Mouse (Mus musculus): Measurements from ENCODE around the gene Glt6d1.

DNA sequence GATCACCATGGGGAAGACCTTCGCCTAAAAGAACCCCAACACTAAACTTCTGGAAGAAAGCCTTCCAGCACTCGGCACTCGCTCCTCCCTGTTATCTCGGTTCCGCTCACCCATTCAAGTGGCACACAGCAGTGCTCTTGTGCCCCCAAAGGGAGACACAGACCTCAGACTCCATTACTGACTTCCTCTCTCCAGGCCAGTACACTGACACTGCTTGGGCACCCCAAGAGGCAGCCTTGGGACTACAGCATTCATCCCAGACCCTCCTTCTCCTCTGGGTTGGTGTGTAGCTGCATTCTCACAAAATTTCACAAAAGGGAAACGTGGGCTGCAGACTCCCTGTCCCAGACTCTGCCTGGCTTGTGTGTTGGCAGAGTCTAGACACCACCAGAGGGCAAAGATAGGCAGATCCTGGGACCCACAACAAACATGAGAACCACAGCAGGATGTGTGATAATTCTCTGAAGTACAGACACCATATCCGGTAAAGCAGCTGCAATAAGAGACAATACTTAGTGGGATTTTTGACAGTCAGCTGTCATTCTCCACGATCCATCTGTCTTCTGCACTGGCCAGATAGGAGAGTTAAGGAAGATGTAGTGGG, 12.8 kb upstream of the Glt6d1 start:
- TF ChIP-seq POLR2A (IDR thresholded peaks at IDR 0.05; ENCODE audit: control insufficient read depth, low read depth, low read length), result no peak
- no peak for TF ChIP-seq CTCF (IDR thresholded peaks at IDR 0.05; ENCODE audit: control insufficient read depth, insufficient read depth, insufficient replicate concordance, low read depth, low read length)
